Mouse (Mus musculus) limb, embryonic 12.5 days (tissue): ENCODE data around the gene Ttc22. TPM values are rescaled to one million over a fixed set of nuclear protein-coding genes. Genes with fewer than 3 reads are reported as not detected.

Experiments used
- ATAC-seq: fragments of 200-750 bp; cut with Nextera tagmentation; 2 replicates; pipeline ENCODE4 v1.8.0; 2017; ENCODE audit warnings: low read depth, moderate TSS enrichment; ENCODE audit not compliant: insufficient number of reproducible peaks, insufficient read depth, low FRiP score, low TSS enrichment
- H3K27ac ChIP-seq: fragments of 300-500 bp; sonication (generic); 2 replicates; pipeline ENCODE4 v1.5.1; 2016; ENCODE audit warnings: mild to moderate bottlenecking, moderate library complexity
- H3K27me3 ChIP-seq: fragments of 300-500 bp; sonication (generic); 2 replicates; pipeline ENCODE4 v1.6.1; 2016; ENCODE audit warnings: mild to moderate bottlenecking, moderate library complexity
- H3K36me3 ChIP-seq: fragments of 300-500 bp; sonication (generic); 2 replicates; pipeline ENCODE4 v1.6.1; 2016; ENCODE audit warnings: mild to moderate bottlenecking, moderate library complexity
- H3K4me1 ChIP-seq: fragments of 300-500 bp; sonication (generic); replicated peaks from 2 replicates; pipeline ENCODE4 v1.6.1; 2016
- H3K4me2 ChIP-seq: fragments of 300-500 bp; sonication (generic); 2 replicates; pipeline ENCODE4 v1.6.1; 2016; ENCODE audit warnings: mild to moderate bottlenecking, moderate library complexity
- H3K4me3 ChIP-seq: fragments of 300-500 bp; sonication (generic); replicated peaks from 2 replicates; pipeline ENCODE4 v1.5.1; 2016; ENCODE audit warnings: mild to moderate bottlenecking
- H3K9ac ChIP-seq: fragments of 300-500 bp; sonication (generic); replicated peaks from 2 replicates; pipeline ENCODE4 v1.6.1; 2016; ENCODE audit warnings: mild to moderate bottlenecking, moderate library complexity
- H3K9me3 ChIP-seq: fragments of 300-500 bp; sonication (generic); 2 replicates; pipeline ENCODE4 v1.6.1; 2016; ENCODE audit warnings: mild to moderate bottlenecking, moderate library complexity
- WGBS: fragments of 180-500 bp; shearing (Covaris S2); methylation state at CpG from one replicate; pipeline ENCODE4 v1.1.7; 2016; 5-methylcytosine and 5-hydroxymethylcytosine counted together
- polyA plus RNA-seq: library from polyadenylated mRNA; unstranded; fragments of >200 nt; fragmentation: Nextera tagmentation; extraction: Ambion mirVana; gene quantifications from 2 replicates; pipeline ENCODE4 v1.2.1, GENCODE M21; 2016

Gene Ttc22
- polyA plus RNA-seq, 1 experiment from 2014 or later = 0.31 TPM

GRCm38 (mm10) chr4:106596200-106596599 is 26.0 kb upstream of the Ttc22 start:
- Histone ChIP-seq H3K9ac (no peak overlapping the region), H3K4me2 (no peak overlapping the region), H3K4me1 (no peaks in the 10 kb centered on the region), H3K9me3 (0 out of 2 replicates have a peak, but pooled peaks cover 3% of the 10 kb centered on the region), H3K27me3 (no peaks in the 10 kb centered on the region), H3K27ac (no peak overlapping the region), H3K4me3 (no peak overlapping the region), H3K36me3 (peaks cover 2% of the 10 kb centered on the region; the same call in 1 of the 2 replicates)
- no peak for ATAC-seq
- 59% methylated on average over 3 of the region's 3 CpGs for WGBS

GRCm38 (mm10) chr4:106597055-106597454 is 25.2 kb upstream of the Ttc22 start:
- no peak for ATAC-seq
- H3K36me3 ChIP-seq = no peaks in the 10 kb centered on the region
- no peaks in the 10 kb centered on the region for H3K27me3 ChIP-seq
- H3K9ac ChIP-seq = no peak overlapping the region
- no peak overlapping the region for H3K27ac ChIP-seq
- H3K4me3 ChIP-seq = no peak overlapping the region
- WGBS = 80% methylated on average over 9 of the region's 9 CpGs
- H3K9me3 ChIP-seq = no peaks in the 10 kb centered on the region
- H3K4me1 ChIP-seq = no peaks in the 10 kb centered on the region
- no peak overlapping the region for H3K4me2 ChIP-seq

DNA sequence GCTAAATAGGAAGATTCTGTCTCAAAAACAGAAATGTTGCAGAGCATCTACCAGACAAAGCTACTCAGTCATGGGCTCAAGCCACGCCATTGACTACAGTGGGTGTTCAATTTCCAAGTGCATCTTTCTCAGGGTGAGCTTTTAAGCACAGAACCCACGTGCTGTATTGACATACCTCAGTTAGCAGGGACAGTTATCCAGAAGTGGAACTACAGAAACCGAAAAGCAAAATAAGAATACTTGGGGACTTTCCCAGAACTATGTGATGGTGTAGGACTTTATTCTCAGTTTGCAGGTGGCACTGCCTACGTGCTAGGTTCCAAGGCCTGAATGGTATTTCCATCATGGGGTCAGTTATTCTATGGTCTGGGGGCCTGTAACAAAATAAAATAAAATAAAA is 24.5 kb upstream of the Ttc22 start:
- WGBS = 81% methylated on average over 4 of the region's 4 CpGs
- no peak for ATAC-seq
- no peak overlapping the region for H3K4me2 ChIP-seq
- no peaks in the 10 kb centered on the region for H3K36me3 ChIP-seq
- H3K9me3 ChIP-seq = no peaks in the 10 kb centered on the region
- H3K4me1 ChIP-seq = no peaks in the 10 kb centered on the region
- H3K4me3 ChIP-seq = no peak overlapping the region
- H3K9ac ChIP-seq = no peak overlapping the region
- H3K27me3 ChIP-seq = no peaks in the 10 kb centered on the region
- H3K27ac ChIP-seq = no peak overlapping the region

- no peak overlapping the region for H3K9ac ChIP-seq
- no peaks in the 10 kb centered on the region for H3K9me3 ChIP-seq
- no peak overlapping the region for H3K4me2 ChIP-seq
- H3K27me3 ChIP-seq = no peaks in the 10 kb centered on the region
- ATAC-seq = no peak
- no peaks in the 10 kb centered on the region for H3K4me1 ChIP-seq
- no peak overlapping the region for H3K27ac ChIP-seq
- WGBS = 57% methylated on average over 1 of the region's 1 CpGs
- no peak overlapping the region for H3K4me3 ChIP-seq
- H3K36me3 ChIP-seq = no peaks in the 10 kb centered on the region
Observed at GRCm38 (mm10) chr4:106599415-106599814, 22.8 kb upstream of the Ttc22 start.

DNA sequence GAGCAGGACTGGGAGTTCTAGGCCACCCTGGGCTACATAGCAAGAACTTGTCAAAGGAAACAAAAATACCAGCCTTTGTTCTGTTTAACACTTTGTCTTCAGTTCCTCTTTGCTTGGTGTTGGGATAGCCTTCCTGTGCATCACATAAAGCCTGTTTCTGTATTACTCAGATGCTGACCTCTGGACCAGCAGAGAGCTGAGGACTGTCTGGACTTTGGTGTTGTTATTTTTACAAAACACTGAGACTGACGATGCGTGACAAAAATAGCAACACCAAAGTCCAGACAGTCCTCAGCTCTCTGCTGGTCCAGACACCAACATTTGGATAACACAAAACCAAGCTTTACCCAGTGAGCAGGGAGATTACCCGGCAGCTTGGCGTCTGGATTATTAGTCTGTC is 21.5 kb upstream of the Ttc22 start:
- no peak for ATAC-seq
- Histone ChIP-seq H3K27ac (no peak overlapping the region), H3K27me3 (no peaks in the 10 kb centered on the region), H3K9ac (no peak overlapping the region), H3K4me1 (no peaks in the 10 kb centered on the region), H3K36me3 (no peaks in the 10 kb centered on the region), H3K4me2 (no peak overlapping the region), H3K4me3 (no peak overlapping the region), H3K9me3 (no peaks in the 10 kb centered on the region)
- 87% methylated on average over 4 of the region's 4 CpGs for WGBS

- Histone ChIP-seq H3K27ac (no peak overlapping the region), H3K4me3 (0 out of 2 replicates have a peak overlapping the region, but pooled peaks have one; percentile 11), H3K4me2 (peak overlapping the region; percentile 42), H3K27me3 (no peaks in the 10 kb centered on the region), H3K36me3 (no peaks in the 10 kb centered on the region), H3K4me1 (no peaks in the 10 kb centered on the region), H3K9ac (peak overlapping the region; percentile 18; the same call in 1 of the 2 replicates), H3K9me3 (no peaks in the 10 kb centered on the region)
- ATAC-seq = peak; percentile 76
- whole genome bisulfite sequencing = 43% methylated on average over 18 of the region's 18 CpGs
Observed at GRCm38 (mm10) chr4:106606639-106607554, 15.3 kb upstream of the Ttc22 start.

DNA sequence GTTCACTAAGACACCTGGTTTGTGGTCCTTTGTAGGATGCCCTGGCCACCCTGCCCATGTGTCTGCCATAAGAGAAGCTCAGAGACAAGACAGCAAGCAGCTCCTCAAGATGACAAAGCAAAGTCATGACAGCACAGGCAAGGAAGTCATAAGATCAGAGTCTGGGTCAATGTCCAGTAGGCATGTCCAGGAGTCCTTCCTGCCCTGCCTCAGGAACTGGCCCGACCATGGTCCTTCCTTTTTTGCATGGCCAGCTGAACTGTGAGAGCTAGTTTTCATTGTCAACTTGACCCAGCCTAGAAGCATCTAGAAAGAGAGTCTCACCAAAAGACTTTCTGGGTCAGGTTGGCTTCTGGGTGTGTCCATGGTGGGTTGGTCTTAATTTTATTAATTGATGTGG is 14.3 kb upstream of the Ttc22 start:
- no peaks in the 10 kb centered on the region for H3K36me3 ChIP-seq
- H3K4me2 ChIP-seq = no peak overlapping the region
- no peak for ATAC-seq
- WGBS = 82% methylated on average over 1 of the region's 1 CpGs
- no peaks in the 10 kb centered on the region for H3K9me3 ChIP-seq
- no peak overlapping the region for H3K9ac ChIP-seq
- H3K27ac ChIP-seq = no peak overlapping the region
- H3K4me3 ChIP-seq = no peak overlapping the region
- no peaks in the 10 kb centered on the region for H3K27me3 ChIP-seq
- no peaks in the 10 kb centered on the region for H3K4me1 ChIP-seq

GRCm38 (mm10) chr4:106613105-106613504 is 9.1 kb upstream of the Ttc22 start:
- no peak for ATAC-seq
- WGBS = 77% methylated on average over 8 of the region's 8 CpGs
- peaks cover 14% of the 10 kb centered on the region for H3K27me3 ChIP-seq
- no peak overlapping the region for H3K9ac ChIP-seq
- no peaks in the 10 kb centered on the region for H3K36me3 ChIP-seq
- H3K27ac ChIP-seq = no peak overlapping the region
- no peak overlapping the region for H3K4me3 ChIP-seq
- no peaks in the 10 kb centered on the region for H3K9me3 ChIP-seq
- H3K4me2 ChIP-seq = no peak overlapping the region
- peaks cover 10% of the 10 kb centered on the region for H3K4me1 ChIP-seq

- ATAC-seq = no peak
- no peaks in the 10 kb centered on the region for H3K36me3 ChIP-seq
- H3K27ac ChIP-seq = peak overlapping the region; percentile 4; the same call in 1 of the 2 replicates
- WGBS = 86% methylated on average over 3 of the region's 3 CpGs
- peaks cover 14% of the 10 kb centered on the region for H3K27me3 ChIP-seq
- peaks cover 10% of the 10 kb centered on the region for H3K4me1 ChIP-seq
- no peaks in the 10 kb centered on the region for H3K9me3 ChIP-seq
- no peak overlapping the region for H3K4me2 ChIP-seq
- no peak overlapping the region for H3K4me3 ChIP-seq
- no peak overlapping the region for H3K9ac ChIP-seq
Observed at GRCm38 (mm10) chr4:106613560-106613959, 8.7 kb upstream of the Ttc22 start.

DNA sequence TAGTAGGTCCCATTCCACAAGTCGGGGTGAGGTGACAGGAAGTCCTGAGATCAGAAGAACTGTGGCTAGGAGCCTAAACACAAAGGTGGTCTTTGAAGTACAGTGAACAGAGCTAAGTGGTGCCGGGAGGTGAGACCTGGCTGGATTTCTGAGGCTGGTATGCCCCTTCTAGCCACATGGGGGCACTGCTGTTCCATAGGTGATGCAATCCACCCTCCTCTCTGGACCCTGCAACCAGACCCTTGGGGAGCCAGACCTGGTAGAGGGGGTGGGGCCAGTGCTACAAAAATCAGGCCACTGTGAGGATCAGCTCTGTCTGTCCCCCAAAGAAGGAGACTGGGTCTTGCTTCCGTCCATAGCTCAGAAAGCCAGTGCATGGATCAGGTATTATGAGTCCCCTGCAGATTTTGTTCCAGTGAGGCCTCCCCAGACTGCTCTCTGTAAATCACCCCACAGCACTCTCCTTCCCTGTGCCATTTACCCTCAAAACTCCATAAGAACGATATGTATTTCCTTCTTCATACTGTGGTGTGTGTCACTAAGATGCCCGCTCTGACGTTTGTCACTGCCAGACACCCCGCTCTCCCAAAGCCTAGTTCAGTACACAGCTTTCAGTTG is 7.9 kb upstream of the Ttc22 start:
- peak; percentile 58; the same call in 1 of the 2 replicates for ATAC-seq
- H3K9ac ChIP-seq = no peak overlapping the region
- WGBS = 41% methylated on average over 7 of the region's 7 CpGs

DNA sequence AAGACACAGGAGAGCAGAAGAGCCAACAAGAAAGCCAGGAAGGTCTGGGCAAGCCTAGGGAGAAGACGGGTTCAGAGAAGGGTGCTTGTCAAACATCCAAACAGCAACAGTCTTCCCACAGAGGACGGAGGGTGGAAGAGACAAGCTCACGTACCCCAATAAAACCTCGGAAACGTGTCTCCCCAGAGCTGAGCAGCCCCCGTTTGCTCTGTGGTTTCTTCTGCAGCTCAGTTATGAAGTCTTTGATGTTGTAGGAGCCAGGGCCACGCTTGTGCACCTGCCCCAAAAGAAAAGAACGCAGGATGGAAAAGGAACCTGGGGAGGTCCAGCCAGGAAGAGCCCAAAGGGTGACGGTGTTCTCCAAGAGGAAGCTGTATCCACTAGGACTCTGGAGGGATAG is 7.4 kb upstream of the Ttc22 start:
- Histone ChIP-seq H3K27me3 (peaks cover 24% of the 10 kb centered on the region), H3K9me3 (no peaks in the 10 kb centered on the region), H3K9ac (no peak overlapping the region), H3K27ac (no peak overlapping the region), H3K4me2 (no peak overlapping the region), H3K4me3 (no peak overlapping the region), H3K4me1 (peaks cover 10% of the 10 kb centered on the region), H3K36me3 (no peaks in the 10 kb centered on the region)
- 77% methylated on average over 9 of the region's 9 CpGs for WGBS
- ATAC-seq = no peak

More for the DNA sequence above, 7.9 kb upstream of the Ttc22 start:
- H3K4me2 ChIP-seq = no peak overlapping the region
- H3K4me1 ChIP-seq = peaks cover 10% of the 10 kb centered on the region
- H3K36me3 ChIP-seq = no peaks in the 10 kb centered on the region
- H3K4me3 ChIP-seq = no peak overlapping the region
- peak overlapping the region; percentile 4; the same call in 1 of the 2 replicates for H3K27ac ChIP-seq
- peaks cover 19% of the 10 kb centered on the region for H3K27me3 ChIP-seq
- H3K9me3 ChIP-seq = no peaks in the 10 kb centered on the region
